Mouse (Mus musculus): ENCODE measurements around the gene Eef1akmt3.
"Not testable (repeated sequence)": the region's sequence is repeated elsewhere in the genome, so short reads cannot be mapped to it uniquely, and the experiment has no call there.

Gene Eef1akmt3

GRCm38 (mm10) chr10:127070190-127071121, 29.1 kb upstream of the Eef1akmt3 start, which contains the start of gene Tspan31:
Gene Tspan31 (minus strand): TSS chr10:127070264.
- peak; percentile 81 for DNase-seq (ENCODE audit: low spot score)

GRCm38 (mm10) chr10:127069281-127070189, 28.2 kb upstream of the Eef1akmt3 start:
- no peak for DNase-seq (ENCODE audit: low spot score)

- no peak for DNase-seq (ENCODE audit: low spot score)
Observed at GRCm38 (mm10) chr10:127068360-127069038, 27.2 kb upstream of the Eef1akmt3 start.

- DNase-seq (ENCODE audit: low spot score), result no peak
Observed at GRCm38 (mm10) chr10:127066519-127067018, 25.3 kb upstream of the Eef1akmt3 start.

GRCm38 (mm10) chr10:127065981-127066380, 24.7 kb upstream of the Eef1akmt3 start:
- DNase-seq (ENCODE audit: low spot score), result no peak

GRCm38 (mm10) chr10:127063913-127064870, 22.9 kb upstream of the Eef1akmt3 start:
- DNase-seq (ENCODE audit: low spot score), result no peak

GRCm38 (mm10) chr10:127063239-127063872, 22.0 kb upstream of the Eef1akmt3 start, which contains the start of gene Cdk4:
Gene Cdk4 (plus strand): TSS chr10:127063534.
- DNase-seq (ENCODE audit: low spot score), result peak; percentile 99

- no peak for DNase-seq (ENCODE audit: low spot score)
Observed at GRCm38 (mm10) chr10:127062503-127062902, 21.2 kb upstream of the Eef1akmt3 start.

GRCm38 (mm10) chr10:127062101-127062500, 20.8 kb upstream of the Eef1akmt3 start:
- not testable (repeated sequence) for DNase-seq (ENCODE audit: low spot score)

- no peak for DNase-seq (ENCODE audit: low spot score)
Observed at GRCm38 (mm10) chr10:127061513-127061912, 20.2 kb upstream of the Eef1akmt3 start.

- DNase-seq (ENCODE audit: low spot score), result no peak
Observed at GRCm38 (mm10) chr10:127061085-127061484, 19.8 kb upstream of the Eef1akmt3 start.

- peak; percentile 81 for DNase-seq (ENCODE audit: low spot score)
Observed at GRCm38 (mm10) chr10:127059968-127060916, 18.9 kb upstream of the Eef1akmt3 start, which contains the start of gene March9. Gene March9 (minus strand): TSS chr10:127060184.

GRCm38 (mm10) chr10:127059174-127059967, 18.1 kb upstream of the Eef1akmt3 start:
- DNase-seq (ENCODE audit: low spot score), result peak; percentile 69

GRCm38 (mm10) chr10:127058708-127059107, 17.4 kb upstream of the Eef1akmt3 start:
- no peak for DNase-seq (ENCODE audit: low spot score)

GRCm38 (mm10) chr10:127058161-127058560, 16.8 kb upstream of the Eef1akmt3 start:
- peak; percentile 84 for DNase-seq (ENCODE audit: low spot score)

- no peak for DNase-seq (ENCODE audit: low spot score)
Observed at GRCm38 (mm10) chr10:127056490-127056889, 15.2 kb upstream of the Eef1akmt3 start.

GRCm38 (mm10) chr10:127055406-127055805, 14.1 kb upstream of the Eef1akmt3 start:
- DNase-seq (ENCODE audit: low spot score), result no peak

- DNase-seq (ENCODE audit: low spot score), result no peak
Observed at GRCm38 (mm10) chr10:127054646-127055045, 13.3 kb upstream of the Eef1akmt3 start.
